Mouse (Mus musculus): ENCODE measurements at regions not wholly inside any gene's neighbourhood (a gene's known extent, or its start where the extent isn't known, plus 50 kb on each side); places are given as distances from the start of the nearest gene placed in this dataset.

DNA sequence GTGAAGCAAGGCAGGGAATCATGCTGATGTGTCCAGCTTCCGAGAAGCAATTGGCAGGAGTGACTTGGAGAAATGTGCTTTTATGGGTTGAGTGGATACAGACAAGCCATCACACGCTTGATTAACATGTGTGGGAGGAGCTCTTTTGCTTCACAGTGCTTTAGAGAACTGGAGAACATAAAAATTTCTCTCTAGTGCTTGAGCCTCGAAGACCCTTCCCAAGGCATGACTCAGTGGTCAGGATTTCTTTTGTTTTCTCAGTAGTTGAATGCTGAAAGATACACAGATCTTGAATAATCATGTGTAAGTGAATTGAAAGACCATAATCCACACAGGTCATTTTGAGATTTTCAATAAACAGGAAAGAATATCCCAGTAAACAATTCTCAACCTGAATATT is 721.9 kb downstream of the Hace1 start:
- DNase-seq (ENCODE audit: extremely low read depth, insufficient read length, low spot score): no peak

DNA sequence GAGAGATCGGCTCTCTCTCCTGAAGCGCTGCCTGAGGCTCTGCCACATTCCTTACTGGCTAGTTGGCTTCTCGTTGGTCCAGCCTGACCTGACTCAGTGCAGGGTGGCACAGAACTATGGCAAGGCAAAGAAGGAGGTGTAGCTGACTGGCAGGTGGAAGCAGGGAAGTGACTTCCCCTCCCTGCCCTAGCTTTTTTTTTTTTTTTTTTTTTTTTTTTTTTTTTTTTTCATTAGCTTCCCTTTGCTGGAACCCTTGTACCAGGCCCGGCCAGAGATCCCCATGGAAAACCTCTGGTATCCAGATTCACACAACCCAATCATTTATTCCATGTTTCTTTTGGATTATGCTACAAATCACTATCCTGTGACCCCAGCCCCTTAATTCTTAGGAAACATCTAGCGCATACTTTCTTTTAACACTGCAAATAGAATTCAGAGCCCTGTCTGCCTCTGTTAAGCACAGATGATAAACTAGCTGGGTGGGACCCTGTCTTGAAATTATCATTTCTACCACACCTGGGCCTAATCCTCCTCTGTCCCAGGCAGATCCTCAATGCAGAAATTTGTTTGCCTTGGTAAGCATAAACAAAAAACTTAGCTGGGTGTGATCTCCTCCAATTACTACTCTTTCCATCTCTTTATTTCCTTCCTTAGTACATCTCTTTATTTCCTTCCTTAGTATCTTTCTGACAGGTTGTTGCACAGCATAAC is 742.9 kb downstream of the Hace1 start:
- no peak for DNase-seq (ENCODE audit: extremely low read depth, insufficient read length, low spot score)

DNA sequence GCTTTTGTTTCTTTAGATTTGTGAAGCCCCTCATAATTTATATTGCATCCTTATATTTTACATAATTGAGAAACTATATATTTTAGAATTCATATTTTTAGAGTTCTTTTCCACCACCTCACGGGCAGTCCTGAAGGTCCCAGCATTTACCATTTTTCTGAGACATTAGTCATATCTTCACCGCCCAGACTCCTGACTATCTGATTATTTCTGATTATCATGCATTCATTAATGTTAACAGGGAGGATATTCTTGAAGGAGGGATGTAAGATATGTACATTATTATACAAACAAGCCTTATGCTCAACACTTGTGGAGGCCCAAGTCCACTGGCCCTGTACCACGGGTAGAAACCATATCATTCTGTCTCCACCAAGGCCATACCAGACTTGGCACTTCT is 743.4 kb downstream of the Hace1 start:
- no peak for DNase-seq (ENCODE audit: extremely low read depth, insufficient read length, low spot score)

GRCm38 (mm10) chr10:46329052-46329451 is 751.4 kb downstream of the Hace1 start:
- DNase-seq (ENCODE audit: extremely low read depth, insufficient read length, low spot score): no peak

GRCm38 (mm10) chr10:46331599-46332283 is 754.1 kb downstream of the Hace1 start:
- DNase-seq (ENCODE audit: extremely low read depth, insufficient read length, low spot score): no peak

- no peak for DNase-seq (ENCODE audit: extremely low read depth, insufficient read length, low spot score)
These were observed 755.6 kb downstream of the Hace1 start for GRCm38 (mm10) chr10:46333231-46333630.

GRCm38 (mm10) chr10:46345315-46345714 is 767.7 kb downstream of the Hace1 start:
- DNase-seq (ENCODE audit: extremely low read depth, insufficient read length, low spot score): no peak

- no peak for DNase-seq (ENCODE audit: extremely low read depth, insufficient read length, low spot score)
These were observed 772.0 kb downstream of the Hace1 start for GRCm38 (mm10) chr10:46349613-46350012.

DNA sequence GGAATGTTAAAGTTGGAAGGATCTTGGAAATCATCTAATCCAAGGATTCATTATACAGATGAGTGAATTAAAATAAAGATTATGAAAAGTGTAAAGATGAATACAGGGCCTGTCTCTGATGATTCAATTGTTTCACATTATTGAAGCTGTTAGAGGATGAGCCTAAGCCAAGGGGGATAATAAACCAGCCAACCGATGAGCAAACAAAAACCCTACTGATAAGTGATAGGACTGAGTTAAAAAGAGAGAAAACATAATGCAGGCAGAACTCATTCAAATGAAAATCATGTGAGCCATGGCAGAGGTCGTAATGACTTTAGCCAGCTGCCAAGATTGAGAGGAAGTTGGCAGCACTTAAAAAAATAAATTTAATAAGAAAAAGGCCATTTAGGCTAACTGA is 772.6 kb downstream of the Hace1 start:
- DNase-seq (ENCODE audit: extremely low read depth, insufficient read length, low spot score): no peak

DNA sequence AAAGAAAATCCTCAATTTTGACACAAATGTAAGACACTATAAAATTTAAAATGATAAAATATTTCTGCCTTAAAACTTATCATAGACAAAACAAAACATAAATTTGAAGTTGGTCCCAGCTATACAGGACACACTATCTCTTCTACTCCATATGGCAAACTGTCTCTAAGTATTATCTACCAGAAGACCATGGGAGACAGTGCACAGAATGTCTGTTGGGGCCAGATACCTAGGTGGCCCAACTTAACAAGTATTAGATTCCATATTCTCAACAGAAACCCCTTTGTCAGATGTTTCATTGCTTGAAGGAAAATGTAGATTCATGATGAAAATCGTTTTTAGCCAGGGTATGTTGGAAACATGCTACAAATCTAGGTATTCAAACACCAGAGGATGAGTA is 779.1 kb downstream of the Hace1 start:
- no peak for DNase-seq (ENCODE audit: extremely low read depth, insufficient read length, low spot score)

DNA sequence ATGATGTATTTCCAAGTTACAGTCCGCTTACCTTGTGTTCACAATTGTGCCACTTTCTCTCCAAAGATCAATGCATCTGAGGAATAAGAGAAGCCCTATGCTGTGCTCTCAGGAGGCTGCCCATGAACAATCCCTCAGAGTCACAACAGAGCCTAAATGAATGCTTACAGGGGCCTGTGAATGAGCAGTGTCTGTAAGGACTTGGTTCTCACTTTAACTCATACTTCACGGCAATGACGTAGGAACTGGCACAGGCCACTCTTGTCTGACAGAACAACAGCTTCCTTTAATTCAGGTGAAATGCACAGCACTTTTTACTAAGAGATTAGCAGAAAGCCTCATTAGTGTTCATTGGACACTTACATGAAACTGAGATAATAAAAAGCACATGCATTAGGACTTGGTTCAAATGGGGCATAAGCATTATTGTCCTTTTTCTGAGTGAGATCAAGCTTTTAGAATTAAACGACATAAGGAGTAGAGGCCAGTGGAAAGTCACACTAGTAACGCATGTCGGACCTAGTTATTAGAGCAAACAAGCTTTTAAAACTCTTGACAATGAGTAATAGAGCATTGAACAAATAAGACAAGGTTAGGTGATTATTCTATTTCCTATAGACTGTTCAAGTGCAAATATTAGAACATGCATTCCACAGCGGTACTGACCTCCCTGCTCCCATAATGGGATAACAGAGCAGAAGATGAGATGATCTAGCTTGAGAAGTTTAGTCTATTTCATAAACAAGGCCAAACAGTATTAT is 796.3 kb downstream of the Hace1 start:
- no peak for DNase-seq (ENCODE audit: extremely low read depth, insufficient read length, low spot score)

GRCm38 (mm10) chr10:46374646-46375045 is 797.0 kb downstream of the Hace1 start:
- no peak for DNase-seq (ENCODE audit: extremely low read depth, insufficient read length, low spot score)

- DNase-seq (ENCODE audit: extremely low read depth, insufficient read length, low spot score): no peak
These were observed 819.5 kb downstream of the Hace1 start for GRCm38 (mm10) chr10:46397089-46397488.

DNA sequence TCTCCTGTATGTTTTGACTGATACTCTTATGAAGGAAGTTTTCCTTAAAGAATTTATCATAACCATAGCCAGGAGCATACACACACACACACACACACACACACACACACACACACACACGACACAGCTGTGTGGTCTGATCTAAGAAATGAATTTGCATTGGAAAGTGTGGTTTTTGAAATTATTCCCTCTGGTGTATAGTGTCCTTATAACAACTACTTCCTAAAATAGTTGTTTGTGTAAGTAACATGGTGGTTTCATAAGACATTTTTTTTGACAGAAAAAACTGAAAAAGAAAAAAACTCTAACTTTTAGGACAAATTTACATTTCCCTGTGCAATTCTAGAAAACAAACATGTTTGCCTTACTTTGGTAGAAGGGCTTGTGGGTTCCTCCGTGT is 826.3 kb downstream of the Hace1 start:
- no peak for DNase-seq (ENCODE audit: extremely low read depth, insufficient read length, low spot score)

Measured in 3134 (cell line).